In the genomic region with DNA sequence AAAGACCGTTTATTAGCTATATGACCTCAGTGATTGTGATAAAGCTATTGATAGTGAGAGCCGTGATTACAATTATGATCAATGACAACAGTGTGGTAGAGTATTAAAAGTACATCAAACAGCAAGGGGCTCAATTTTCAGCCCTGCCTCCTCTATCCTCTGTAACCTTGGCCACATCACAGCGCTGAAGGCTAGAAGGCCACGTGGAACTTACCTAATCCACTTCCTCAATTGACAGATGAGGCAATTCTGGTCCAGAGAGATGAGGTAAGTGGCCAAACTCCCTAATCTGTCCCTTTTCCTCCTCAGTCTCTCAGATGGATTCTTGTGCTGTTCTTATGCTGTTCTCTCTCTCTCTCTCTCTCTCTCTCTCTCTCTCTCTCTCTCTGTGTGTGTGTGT, we compare ENCODE assay signal across 22 mouse cellular contexts.
DNase-seq lines count a peak whose midpoint lies in the region; ATAC-seq lines count a peak whose summit lies in the region.
"Had no signal": no experiment of that assay in that cellular context is flagged by ENCODE, and none has a peak within 500 bp of the region (broad histone marks: within the 10 kb centered on the region; RNA-seq: fewer than 3 reads in every experiment).

No protein-coding gene starts in this region.

- H3K27ac ChIP-seq in hindbrain, embryonic 14.5 days = no peak overlapping the region
- no peak overlapping the region; the same call in 1 of the 2 replicates for H3K27ac ChIP-seq in hindbrain, embryonic 11.5 days (ENCODE audit: low read depth, low read length)
- H3K27ac ChIP-seq: forebrain, embryonic 10.5 days; kidney, embryonic 15.5 days; midbrain, embryonic 15.5 days had no signal

- H3K4me2 ChIP-seq in hindbrain, embryonic 14.5 days (replicated peaks) = no peak overlapping the region
- no peak overlapping the region for H3K4me2 ChIP-seq in hindbrain, embryonic 11.5 days (replicated peaks; ENCODE audit: low read depth, low read length)
- H3K4me2 ChIP-seq: heart, embryonic 12.5 days; kidney, embryonic 15.5 days; midbrain, embryonic 15.5 days had no signal

- H3K4me3 ChIP-seq in hindbrain, embryonic 14.5 days (replicated peaks; ENCODE audit: low read length) = no peak overlapping the region
- no peak overlapping the region for H3K4me3 ChIP-seq in hindbrain, embryonic 11.5 days (ENCODE audit: low read depth, low read length)
- H3K4me3 ChIP-seq: forebrain, embryonic 10.5 days; heart, embryonic 12.5 days; kidney, embryonic 15.5 days; midbrain, embryonic 15.5 days; myocyte had no signal

- DNase-seq in hindbrain, embryonic 14.5 days (ENCODE audit: low spot score) = peak; percentile 26
- no peak for DNase-seq in hindbrain, embryonic 11.5 days (ENCODE audit: low spot score)
- peak; percentile 72 for DNase-seq in 416B (ENCODE audit: low read depth)
- peak; percentile 73 for DNase-seq in MN1 (ENCODE audit: low spot score)
- DNase-seq in layer of hippocampus, adult 18-20 months (ENCODE audit: low spot score in 2 of 2) = no peak
- no peak for DNase-seq in spleen, postnatal 36 days (ENCODE audit: low spot score in 2 of 2)
- DNase-seq: adrenal gland, postnatal 25 days; B cell, adult 2 months; cerebellum, adult 9-11 months; forebrain, postnatal 0 days; gastrocnemius, postnatal 14 days; heart, adult 18-20 months; heart, postnatal 10 days; kidney, adult 11 months; kidney, postnatal 36 days; lung, postnatal 10 days had no signal

- H3K9ac ChIP-seq in hindbrain, embryonic 14.5 days = no peak overlapping the region
- H3K9ac ChIP-seq in hindbrain, embryonic 11.5 days (ENCODE audit: low read depth, low read length) = no peak overlapping the region
- H3K9ac ChIP-seq: forebrain, postnatal 0 days; heart, embryonic 12.5 days; kidney, embryonic 15.5 days; midbrain, embryonic 15.5 days had no signal

- peaks cover 52% of the 10 kb centered on the region for H3K4me1 ChIP-seq in hindbrain, embryonic 14.5 days (replicated peaks; ENCODE audit: control insufficient read depth, insufficient read depth, low read length)
- peaks cover 14% of the 10 kb centered on the region for H3K4me1 ChIP-seq in hindbrain, embryonic 11.5 days (replicated peaks; ENCODE audit: control insufficient read depth, insufficient read depth, low read length)

- H3K27me3 ChIP-seq in hindbrain, embryonic 14.5 days (ENCODE audit: control insufficient read depth, insufficient read depth, low read length) = no peaks in the 10 kb centered on the region; the same call in 1 of the 2 replicates
- H3K27me3 ChIP-seq in hindbrain, embryonic 11.5 days (ENCODE audit: control insufficient read depth, insufficient read depth, low read length) = no peaks in the 10 kb centered on the region

- 55% methylated on average over 4 of the region's 4 CpGs for WGBS in hindbrain, embryonic 14.5 days
- WGBS in hindbrain, embryonic 11.5 days = 75% methylated on average over 4 of the region's 4 CpGs

- ATAC-seq in hindbrain, embryonic 14.5 days (ENCODE audit: low FRiP score) = no peak
- no peak for ATAC-seq in hindbrain, embryonic 11.5 days (ENCODE audit: low FRiP score)
- ATAC-seq in megakaryocyte progenitor cell, adult 5-6 weeks (replicated peaks; ENCODE audit: poor library complexity) = peak; percentile 79
- ATAC-seq: forebrain, postnatal 0 days; midbrain, embryonic 15.5 days had no signal

- no peaks in the 10 kb centered on the region for H3K36me3 ChIP-seq in hindbrain, embryonic 14.5 days (replicated peaks; ENCODE audit: control insufficient read depth, insufficient read depth)
- no peaks in the 10 kb centered on the region for H3K36me3 ChIP-seq in hindbrain, embryonic 11.5 days (ENCODE audit: control insufficient read depth, insufficient read depth, low read length)
- H3K36me3 ChIP-seq: forebrain, embryonic 10.5 days; heart, embryonic 12.5 days; kidney, embryonic 15.5 days; midbrain, embryonic 15.5 days had no signal

- H3K9me3 ChIP-seq in hindbrain, embryonic 14.5 days (ENCODE audit: control insufficient read depth, low read length) = no peaks in the 10 kb centered on the region
- no peaks in the 10 kb centered on the region for H3K9me3 ChIP-seq in hindbrain, embryonic 11.5 days (ENCODE audit: control insufficient read depth, low read length)
- H3K9me3 ChIP-seq: forebrain, embryonic 10.5 days; heart, embryonic 12.5 days; kidney, embryonic 15.5 days; midbrain, embryonic 15.5 days had no signal

Comparison
In these comparisons a context has a peak if more than half of its experiments do, and no peak if none do; other contexts are left out.
1. DNase-seq: peak in hindbrain, embryonic 14.5 days (single experiment), 416B (single experiment) and MN1 (single experiment); none in hindbrain, embryonic 11.5 days (single experiment), layer of hippocampus, adult 18-20 months (0 of 2) and spleen, postnatal 36 days (0 of 2).